Mouse (Mus musculus): ENCODE data around the gene Tmem9b.
A peak's percentile ranks its signal among the peaks of the same experiment; 100 is the strongest.

DNA sequence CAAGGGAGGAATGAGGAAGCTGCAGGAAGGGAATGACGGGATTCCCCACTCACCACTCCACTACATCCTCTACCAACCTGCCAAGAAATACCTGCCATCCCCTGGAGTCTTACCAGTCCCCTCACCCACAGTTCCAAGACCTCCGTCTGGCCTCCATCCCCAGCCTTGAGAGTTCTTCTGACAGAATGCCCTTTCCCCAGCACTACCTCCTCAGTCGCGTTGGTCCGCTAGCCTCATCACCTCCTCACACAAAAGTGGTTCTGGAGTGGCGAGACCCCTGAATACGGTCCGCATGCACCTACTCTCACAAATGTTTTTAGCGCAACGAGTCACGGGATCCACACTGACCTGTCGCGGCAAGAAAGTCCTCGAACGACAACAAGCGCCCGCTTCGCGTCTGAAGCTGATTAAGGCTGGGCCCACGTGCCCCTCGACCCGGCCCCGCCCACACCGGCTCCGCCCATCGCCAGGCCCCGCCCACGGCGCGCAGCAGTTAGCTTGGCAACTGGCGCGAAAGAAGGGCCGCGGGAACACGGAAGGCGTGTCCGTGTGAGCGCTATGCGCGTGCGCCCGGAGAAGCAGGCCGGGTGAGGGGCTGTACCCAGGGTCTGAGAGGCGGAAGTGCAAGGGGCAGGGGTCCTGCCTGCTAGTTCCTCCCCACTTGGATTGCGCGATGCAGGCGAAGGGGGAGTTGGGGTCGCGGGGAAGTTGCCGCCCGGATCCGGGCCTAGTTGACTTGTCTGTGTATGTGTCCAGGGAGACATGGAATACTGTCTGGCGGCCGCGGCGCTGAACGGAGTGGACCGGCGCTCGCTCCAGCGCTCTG is 49.3 kb downstream of the Tmem9b start, which contains the start of the genes St5 and Akip1:
- TF ChIP-seq USF1 (IDR thresholded peaks at IDR 0.05; ENCODE audit: low read depth) (no peak), POLR2AphosphoS2 (IDR thresholded peaks at IDR 0.05; ENCODE audit: insufficient read length, low read depth) (no peak), POLR2A (IDR thresholded peaks at IDR 0.05; ENCODE audit: insufficient read length, low read depth) (peak; percentile 63), MYOD1 (IDR thresholded peaks at IDR 0.05; ENCODE audit: control insufficient read depth in 1 of 3, insufficient read length in 2 of 3, low read depth in 2 of 3) (no peak), TCF3 (IDR thresholded peaks at IDR 0.05; ENCODE audit: insufficient read length, low read depth) (no peak), REST (IDR thresholded peaks at IDR 0.05; ENCODE audit: insufficient read depth, insufficient read length) (no peak), E2F4 (IDR thresholded peaks at IDR 0.05; ENCODE audit: insufficient read depth) (no peak), SRF (IDR thresholded peaks at IDR 0.05; ENCODE audit: control insufficient read depth, insufficient read length, low read depth) (no peak), MAX (IDR thresholded peaks at IDR 0.05; ENCODE audit: low read depth) (no peak), TCF12 (IDR thresholded peaks at IDR 0.05; ENCODE audit: insufficient read depth, poor library complexity, severe bottlenecking) (no peak), CEBPB (IDR thresholded peaks at IDR 0.05; ENCODE audit: insufficient read depth, poor library complexity, severe bottlenecking) (no peak), MYOG (IDR thresholded peaks at IDR 0.05; ENCODE audit: control insufficient read depth in 1 of 3, insufficient read depth in 1 of 3, insufficient read length in 2 of 3, low read depth in 2 of 3) (no peak)

Measured in myocyte (in vitro differentiated cells).